Mouse (Mus musculus): Measurements from ENCODE around the gene Gripap1.
"Not testable (repeated sequence)": the region's sequence is repeated elsewhere in the genome, so short reads cannot be mapped to it uniquely, and the experiment has no call there.

The Gripap1 gene

DNA sequence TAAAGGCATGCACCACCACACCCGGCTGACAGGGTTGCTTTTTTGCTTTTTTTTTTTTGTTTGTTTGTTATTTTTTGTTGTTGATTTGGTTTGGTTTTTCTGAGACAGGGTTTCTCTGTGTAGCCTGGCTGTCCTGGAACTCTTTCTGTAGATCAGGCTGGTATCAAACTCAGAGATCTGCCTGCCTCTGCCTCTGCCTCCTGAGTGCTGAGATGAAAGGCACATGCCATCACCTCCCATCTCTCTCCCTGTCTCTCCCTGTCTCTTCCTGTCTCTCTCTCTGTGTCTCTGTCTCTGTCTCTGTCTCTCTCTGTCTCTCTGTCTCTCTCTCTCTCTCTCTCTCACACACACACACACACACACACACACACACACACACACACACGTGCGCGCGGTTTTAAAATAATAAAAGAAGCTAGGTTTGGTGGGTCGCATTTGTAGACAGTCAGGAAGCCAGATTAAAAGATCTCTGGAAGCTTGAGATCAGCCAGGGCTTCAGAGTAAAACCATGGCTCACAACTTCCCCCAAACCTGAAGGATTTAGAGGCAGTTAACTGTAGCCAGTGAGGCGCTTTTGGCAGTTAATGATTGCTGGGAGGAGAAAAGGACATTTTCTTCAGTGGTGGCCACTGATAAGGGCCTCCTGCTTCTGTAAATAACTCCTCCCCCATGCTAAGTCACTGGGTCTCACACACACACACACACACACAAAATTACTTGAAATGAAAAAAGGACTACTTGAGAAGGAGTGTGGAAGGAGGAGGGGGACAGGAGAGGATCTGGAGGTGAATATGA lies 10.9 kb upstream of the Gripap1 start:
- no peak for DNase-seq (ENCODE audit: low read depth)

DNA sequence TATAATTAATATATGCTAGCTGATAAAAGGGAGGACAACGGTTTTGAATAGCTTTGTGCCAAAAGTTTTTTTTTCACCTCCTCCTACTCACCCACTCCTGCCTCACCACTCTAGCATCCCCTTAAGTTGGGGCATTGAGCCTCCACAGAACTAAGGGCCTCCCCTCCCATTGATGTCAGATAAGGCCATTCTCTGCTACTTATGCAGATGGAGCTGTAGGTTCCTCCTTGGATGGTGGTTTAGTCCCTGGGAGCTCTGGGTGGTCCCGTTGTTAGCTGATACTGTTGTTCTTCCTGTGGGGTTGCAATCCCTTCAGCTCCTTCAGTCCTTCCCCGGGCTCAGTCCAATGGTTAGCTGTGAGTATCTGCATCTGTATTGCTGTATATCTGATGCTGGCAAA lies 10.3 kb upstream of the Gripap1 start:
- no peak for DNase-seq (ENCODE audit: low read depth)

DNA sequence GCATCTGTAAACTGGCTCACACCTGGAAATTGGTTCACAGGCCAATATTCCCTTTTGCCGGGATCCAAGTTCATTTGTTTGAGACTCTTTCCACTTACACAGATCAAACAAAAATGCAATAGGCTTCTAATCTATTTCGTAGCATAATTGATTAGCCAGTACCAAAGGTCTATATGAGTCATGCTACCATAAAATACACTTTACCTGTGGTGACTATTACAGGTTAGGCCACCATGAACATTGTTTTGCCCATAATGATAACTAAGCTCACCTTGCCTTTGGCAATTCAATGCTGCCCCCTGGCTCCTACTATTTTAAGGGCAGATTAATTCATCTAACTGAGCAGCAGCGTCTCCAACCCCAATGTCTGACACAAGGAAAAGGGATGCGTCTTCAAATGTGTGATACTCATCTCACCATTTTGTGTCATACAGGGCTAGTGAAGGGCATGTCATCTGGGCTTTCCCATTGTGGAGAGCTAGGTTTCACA lies 6.9 kb upstream of the Gripap1 start:
- no peak for DNase-seq (ENCODE audit: low read depth)

DNA sequence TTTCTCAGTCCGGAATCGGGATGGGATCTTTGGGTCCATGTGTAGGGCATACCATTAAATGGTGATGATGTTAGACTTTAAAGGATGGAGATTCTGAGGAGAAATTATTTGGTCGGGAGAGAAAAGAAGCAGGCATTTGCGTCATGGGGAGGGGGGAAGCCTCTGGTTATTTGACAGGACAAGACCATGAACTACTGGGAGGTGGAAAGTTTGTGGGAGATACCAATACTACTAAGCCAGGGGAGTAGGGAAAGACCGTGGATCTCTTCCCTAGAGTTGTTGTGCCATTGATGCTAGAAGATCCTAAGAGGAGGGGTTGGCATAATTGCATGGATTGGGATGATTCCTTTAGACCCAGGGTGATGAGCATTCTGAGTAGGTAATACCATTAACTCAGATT lies 744 bp downstream of the Gripap1 start:
- DNase-seq (ENCODE audit: low read depth) = no peak

DNA sequence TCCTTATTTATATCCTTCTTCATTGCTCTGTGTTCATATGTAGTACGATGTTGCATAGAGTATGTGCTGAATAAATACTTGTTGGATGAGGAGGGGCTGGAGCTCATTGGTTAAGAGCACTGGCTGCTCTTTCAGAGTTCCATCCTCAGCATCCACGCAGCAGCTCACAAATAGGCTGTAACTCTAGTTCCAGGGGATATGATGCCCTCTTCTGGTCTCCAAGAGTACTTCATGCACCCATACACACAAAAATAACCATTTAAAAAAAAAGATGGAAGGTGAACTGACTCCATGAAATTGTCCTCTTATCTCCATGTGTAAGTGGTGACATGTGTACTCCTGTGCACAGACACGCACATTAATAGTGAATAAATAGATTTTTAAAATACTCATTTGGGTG lies 3.8 kb downstream of the Gripap1 start:
- no peak for DNase-seq (ENCODE audit: low read depth)

DNA sequence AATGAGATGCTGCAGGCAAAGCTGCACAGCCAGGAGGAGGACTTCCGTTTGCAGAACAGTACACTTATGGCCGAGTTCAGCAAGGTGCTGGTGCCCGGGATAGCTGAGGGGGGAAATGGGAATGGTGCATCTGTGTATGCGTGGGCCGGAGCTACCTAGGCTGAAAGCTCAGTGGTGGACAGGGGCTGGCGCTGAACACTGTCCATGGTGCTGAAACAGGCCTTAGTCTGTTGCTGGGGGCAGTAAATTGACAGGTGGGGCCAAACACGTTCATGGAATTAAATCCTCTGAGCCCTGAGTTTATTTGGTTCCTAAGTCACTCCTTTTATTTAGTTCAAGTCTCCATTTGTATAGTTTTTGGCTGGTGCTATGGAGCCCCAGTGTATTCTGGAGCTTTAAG lies 5.5 kb downstream of the Gripap1 start:
- DNase-seq (ENCODE audit: low read depth) = no peak

DNA sequence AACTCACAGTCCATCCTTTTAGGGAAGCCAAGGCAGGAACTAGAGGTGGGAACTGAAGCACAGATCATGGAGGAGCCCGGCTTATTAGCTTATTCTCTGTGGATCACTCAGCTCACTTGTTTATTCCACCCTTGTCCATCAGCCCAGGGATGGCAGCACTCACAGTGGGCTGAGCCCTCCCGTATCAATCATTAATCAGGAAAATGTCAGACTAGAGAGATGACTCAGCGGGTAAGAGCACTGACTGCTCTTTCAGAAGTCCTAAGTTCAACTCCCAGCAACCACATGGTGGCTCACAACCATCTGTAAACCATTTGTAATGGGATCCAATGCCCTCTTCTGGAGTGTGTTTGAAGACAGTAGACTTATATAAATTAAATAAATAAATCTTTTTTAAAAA lies 7.8 kb downstream of the Gripap1 start:
- no peak for DNase-seq (ENCODE audit: low read depth)

DNA sequence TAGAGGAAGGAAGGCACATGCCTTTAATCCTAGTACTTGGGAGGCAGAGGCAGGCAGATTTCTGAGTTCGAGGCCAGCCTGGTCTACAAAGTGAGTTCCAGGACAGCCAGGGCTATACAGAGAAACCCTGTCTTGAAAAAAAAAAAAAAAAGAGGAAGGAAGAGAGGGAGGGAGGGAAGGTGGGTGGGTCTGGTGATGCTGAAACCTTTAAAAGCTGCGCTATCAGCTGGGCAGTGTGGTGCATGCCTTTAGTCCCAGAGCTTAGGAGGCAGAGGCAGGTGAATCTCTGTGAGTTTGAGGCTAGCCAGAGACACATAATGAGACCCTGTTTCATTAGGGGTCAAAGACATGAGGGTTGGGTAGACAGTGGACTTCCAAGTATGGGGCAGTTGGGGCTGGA lies 12.6 kb downstream of the Gripap1 start:
- not testable (repeated sequence) for DNase-seq (ENCODE audit: low read depth)

DNA sequence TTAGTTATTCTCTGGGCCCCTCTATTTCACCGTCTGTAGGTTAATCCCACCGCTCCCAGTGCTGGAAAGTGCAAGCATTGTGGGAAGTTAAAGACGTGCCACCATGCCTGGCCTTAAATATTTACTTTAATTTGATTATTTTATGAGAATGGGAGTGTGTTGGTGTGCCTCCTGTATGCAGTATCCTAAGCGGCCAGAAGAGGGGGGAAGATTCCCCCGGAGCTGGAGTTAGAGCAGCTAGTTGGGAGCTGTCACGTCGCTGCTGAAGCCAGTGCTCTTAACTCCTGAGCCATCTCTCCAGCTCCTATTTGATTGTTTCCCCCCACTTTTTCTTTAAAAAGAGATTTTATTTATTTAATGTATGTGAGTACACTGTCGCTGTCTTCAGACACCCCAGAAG lies 25.5 kb downstream of the Gripap1 start:
- DNase-seq (ENCODE audit: low read depth) = not testable (repeated sequence)

DNA sequence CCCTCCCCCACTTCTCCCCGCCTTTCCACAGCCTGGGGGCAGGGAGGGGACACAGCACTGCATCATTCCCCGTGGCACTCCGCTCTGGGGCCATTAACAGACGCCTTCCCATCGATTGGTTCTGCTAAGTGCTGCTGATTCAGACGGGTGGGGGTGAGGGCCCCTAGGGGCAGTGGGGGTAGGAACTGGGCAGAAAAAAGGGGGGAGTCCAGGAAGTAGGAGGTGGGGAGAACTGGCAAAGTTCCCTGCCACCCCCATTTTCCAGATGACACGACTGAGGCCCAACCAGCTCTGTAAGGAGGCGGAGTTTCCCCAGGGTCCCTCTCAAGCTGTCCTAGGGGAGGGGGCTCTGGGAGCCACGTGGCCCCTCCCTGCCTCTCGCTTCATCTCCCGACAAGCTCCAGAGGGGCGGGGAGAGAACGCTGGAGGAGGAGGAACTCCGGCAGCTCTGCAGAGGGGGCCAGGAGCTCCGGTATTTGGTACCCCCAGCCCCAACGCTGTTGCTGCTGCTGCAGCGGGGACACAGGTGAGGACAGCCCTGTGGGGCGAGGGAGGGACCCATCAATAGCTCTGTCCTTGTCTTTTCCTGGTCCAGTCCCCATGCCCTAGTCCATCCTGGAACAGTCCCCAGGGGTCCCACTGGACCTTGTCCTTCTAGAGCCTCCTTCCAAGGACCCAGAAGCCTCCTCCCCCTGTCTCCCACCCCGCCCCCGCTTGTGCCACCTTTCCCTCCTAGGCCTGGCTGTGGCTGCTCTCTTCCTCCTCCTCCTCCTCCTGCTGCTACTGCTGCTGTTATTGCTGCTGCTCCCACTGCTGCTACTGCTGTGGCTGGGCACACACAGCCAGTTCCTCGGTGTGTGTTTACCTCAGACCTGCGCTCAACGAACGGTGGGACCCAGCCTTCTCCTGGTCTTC lies 32.6 kb downstream of the Gripap1 start, which contains the start of gene Kcnd1:
TSS of gene Kcnd1 (plus strand) at position 425 of the 915 bp plus-strand sequence.
- DNase-seq (ENCODE audit: low read depth) = no peak

DNA sequence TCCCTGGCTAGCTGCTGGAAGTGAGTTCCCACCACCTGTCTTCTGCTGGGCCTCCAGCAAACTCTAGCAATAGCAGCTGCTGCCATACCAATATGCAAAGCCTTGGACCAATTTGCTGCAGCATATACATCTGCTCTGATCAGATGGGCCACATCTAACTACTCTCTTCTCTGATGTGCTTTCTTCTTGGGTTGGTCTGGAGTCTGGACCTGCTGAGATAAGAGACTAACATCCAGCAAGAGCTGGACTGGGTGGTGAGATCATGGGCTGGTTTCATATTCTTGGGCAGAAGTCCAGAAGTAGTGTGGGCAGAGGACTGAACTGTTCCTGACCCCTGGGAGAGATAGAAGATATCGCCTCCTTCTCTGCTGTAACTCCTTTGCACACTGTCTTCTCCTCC lies 47.6 kb downstream of the Gripap1 start:
- no peak for DNase-seq (ENCODE audit: low read depth)

DNA sequence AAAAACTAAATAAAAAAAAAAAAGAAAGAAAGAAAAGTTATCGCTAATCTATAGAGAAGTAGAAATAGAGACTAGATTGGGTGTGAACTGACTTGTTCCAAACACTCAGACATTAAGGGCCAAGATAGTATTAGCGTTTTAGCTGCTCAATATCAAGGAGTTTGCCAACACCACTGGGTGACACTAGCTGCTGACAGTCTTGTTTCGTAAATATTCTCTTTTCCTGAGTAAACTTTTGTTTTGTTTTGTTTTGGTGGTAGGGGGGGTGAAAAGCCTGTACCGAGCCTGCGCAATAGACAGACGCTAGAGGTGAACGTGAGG lies 51.2 kb downstream of the Gripap1 start:
- DNase-seq (ENCODE audit: low read depth) = no peak

DNA sequence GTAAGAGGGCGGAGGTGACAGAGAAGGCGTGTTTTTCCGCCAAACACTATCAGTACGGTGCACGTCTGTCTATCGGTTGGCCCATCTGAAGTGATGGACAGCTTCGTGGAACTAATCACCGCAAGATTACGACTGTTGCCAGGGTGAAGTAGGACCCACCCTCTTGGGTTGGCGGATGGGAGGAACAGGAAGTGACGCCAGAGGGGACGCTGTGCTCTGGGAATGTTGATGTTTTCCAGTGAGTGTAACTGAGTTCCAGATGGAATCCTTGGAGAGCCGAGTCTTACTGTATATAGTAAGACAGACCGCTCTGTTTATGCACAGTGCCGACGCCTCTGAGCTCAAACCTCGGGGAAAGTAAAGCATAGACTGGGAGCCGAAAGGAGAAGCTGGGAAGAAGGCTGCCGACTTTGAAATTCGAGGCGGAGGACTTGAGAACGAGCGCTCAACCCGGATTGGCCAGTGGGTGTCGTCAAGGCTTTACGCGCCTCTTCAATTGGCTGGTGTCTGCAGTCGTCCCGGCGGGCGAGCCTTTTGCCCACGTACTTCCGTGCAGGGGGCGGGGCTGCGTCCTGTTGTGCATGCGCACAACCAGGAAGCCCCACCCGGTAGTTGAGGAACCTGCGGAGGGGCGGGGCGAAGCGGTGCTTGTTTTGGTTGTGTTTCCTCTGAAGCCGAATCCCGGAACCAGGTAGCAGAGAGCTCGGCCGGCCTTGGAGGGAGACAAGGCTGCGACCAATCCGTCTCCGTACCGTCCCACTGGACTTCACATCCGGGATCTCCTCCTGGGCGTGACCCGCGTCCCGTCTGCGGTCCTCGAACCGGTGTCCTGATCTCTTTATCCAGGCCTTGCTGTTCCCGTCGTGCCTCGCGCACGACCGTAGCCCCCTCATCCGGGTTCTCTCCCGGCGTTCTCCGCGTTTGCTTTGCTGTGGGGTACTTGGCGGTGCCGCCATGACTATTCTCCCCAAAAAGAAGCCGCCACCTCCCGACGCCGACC lies 51.9 kb downstream of the Gripap1 start, which contains the start of gene Otud5:
TSS of gene Otud5 (plus strand) at position 202 of the 1,000 bp plus-strand sequence.
- peak; percentile 87 for DNase-seq (ENCODE audit: low read depth)

DNA sequence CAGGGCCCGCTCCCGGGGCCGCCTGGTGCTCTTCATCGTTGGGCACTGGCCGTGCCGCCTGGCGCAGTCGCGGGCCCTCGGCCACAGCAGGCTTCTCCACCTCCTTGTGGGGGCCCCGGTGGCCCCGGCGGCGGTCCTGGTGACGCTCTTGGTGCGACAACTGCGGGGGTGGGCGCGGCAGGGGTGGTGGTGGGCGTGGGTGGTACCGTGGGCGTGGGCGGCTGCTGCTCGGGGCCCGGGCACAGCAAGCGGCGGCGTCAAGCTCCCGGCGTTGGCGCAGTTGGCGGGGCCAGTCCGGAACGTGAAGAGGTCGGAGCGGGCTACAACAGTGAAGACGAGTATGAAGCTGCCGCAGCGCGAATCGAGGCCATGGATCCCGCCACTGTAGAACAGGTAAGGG lies 52.8 kb downstream of the Gripap1 start:
- DNase-seq (ENCODE audit: low read depth) = no peak

DNA sequence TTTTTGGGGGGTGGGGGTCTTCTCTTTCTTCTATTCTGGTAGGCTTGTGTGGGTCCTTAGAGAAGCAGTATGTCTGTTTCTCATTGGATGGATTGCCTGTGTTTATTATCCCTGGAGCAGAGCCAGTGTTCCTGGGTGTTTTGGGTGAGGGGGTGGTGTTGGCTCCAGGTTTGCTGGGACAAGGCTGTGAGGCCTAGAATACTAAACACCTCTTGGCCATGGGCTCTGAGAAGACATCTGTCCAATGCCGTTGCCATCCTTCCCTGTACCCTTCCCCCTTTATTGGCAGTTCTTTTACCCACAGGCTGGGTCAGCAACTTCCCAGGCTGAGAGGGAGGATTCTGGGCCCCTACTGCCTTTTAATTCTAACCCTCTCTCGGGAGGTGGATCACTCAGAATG lies 58.3 kb downstream of the Gripap1 start:
- no peak for DNase-seq (ENCODE audit: low read depth)

DNA sequence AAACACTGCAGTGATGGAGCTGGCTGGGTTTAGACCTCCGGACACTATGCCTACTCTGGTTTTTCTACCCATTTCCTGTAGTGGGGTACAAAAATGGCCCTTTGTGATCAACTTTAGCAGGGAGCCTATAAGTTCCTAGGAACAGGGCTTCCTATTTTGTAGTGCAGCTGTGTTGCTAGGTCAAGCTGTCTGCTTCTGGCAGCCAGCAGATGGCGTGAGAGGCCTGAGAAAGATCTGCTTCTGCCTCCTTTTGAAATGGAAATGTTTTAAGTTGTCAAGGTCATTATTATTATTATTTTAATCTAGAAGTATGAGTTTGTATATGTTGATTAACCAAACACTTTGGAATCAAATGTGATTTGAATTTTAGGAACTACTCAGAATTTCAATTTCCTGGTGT lies 65.0 kb downstream of the Gripap1 start:
- DNase-seq (ENCODE audit: low read depth) = no peak

DNA sequence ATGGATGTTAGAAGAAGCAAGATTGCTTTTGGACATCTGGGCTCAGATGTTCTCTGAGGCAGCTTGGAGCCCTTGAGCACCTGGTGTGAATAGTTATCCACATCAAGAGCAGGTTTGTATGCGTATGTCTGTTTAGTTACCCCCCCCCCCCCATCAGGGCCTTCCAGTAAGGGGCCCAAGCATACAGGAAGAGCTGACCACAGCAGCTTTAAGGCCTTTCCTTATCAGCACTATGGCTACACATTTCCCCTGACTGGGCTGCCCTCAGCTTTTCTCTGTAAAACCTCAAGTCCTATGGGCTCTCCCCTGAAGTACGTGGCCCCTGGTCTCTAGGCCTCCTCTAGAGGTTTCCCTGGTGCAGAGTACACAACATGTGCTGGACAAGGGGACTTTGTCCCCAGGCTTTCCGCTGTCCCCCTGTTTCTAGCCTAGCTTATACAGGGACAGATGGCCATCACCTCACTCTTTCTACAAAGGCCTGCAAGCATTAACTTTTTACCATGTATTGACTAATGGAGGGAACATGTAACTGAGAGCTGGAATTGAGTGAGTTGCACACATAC lies 69.7 kb downstream of the Gripap1 start:
- DNase-seq (ENCODE audit: low read depth) = no peak

DNA sequence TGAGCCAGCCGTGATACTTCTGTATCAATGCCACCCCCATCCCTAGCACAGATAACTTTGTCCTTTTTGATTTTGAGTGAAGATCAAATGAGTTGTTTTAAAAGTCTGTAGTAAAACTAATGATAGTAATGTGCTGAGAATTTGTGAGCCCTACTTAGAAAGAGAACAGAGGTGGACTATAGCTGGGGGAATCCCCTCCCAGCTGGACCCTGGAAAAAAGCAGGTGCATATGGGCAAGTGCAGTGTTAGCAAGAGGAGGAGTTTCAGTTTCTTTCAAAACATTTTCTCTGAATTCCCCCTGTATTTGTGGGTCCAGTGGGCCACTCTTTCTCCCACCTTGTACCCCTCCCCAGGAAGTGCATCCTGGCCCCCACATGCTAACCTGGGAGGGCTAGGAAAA lies 73.6 kb downstream of the Gripap1 start:
- DNase-seq (ENCODE audit: low read depth) = no peak

DNA sequence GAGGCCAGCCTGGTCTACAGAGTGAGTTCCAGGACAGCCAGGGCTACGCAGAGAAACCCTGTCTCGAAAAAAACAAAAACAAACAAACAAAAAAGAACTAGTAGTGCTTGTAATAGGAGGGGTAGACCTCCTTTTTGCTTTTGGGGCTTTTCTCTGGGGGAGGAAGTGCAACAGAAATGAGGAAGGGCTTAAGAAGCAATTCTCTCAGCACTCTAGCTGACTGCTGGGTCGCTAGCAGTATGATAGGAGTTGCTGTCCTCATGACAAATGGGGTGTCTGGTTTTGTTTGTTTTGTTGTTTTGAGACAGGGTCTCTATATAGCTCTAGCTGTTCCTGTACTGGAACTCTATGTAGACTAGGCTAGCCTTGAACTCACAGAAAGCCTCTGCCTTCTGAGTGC lies 75.0 kb downstream of the Gripap1 start:
- DNase-seq (ENCODE audit: low read depth) = no peak

DNA sequence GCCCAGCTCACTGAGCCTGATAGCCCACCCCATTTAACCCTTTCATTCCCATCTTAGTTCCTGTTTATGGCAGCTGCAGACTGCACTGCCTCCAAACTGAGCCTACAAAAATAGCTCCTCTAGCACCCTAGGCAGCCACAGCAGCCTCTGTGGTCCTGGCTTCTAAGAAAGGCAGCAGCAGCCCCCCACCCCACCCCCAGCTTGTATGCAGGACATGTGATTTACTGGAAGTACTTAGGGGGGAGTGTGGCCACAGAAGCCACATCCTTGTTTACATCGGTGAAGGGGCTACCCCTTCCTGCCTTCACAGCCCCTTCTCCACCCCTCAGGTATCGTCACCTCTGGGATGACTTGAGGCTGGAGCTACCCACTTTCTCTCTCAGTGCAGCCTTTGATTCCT lies 75.8 kb downstream of the Gripap1 start:
- no peak for DNase-seq (ENCODE audit: low read depth)

DNA sequence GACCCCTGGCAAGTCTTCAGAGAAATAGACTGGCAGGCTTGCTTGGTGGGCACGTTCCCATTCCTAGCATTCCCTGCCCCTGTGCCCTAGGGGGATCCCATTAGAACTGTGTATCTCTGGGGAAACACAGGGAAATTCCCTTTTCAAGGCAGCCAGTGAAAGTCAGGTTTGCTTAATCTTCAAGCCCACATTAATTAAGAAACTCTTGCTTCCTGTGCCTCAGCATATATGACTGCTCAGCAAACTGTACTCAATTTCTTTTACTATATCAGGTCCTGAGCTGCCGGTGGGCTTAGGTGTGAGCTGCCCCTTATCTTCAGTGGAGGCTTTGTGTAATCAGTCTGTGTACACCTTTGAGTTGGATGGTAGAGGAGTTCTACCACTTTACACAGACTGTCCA lies 76.2 kb downstream of the Gripap1 start:
- DNase-seq (ENCODE audit: low read depth) = no peak

DNA sequence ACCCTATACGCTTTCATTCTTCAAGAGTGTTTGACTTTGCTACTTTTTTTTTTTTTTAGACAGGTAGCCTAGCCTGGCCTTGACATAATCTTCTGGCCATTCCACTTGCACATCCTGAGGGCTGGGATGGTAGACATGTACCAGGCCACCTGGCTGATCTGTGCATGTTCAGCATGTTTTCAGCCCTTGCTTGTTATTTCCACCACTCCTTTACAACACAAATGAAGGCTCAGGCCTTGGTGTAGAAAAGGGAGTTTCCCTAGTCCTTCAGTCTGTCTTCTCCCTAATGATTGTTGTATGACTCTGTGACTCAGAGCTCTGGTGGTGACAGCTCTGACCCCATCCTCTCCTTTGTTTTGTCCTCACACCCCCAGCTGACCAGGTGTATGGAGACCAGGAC lies 77.6 kb downstream of the Gripap1 start:
- no peak for DNase-seq (ENCODE audit: low read depth)

All from c-Kit-positive CD71-negative TER-119-negative erythroid progenitor cells, embryonic 14.5 days (primary cell).